Mouse (Mus musculus) gastrocnemius, postnatal 4 days (tissue): ENCODE data around the gene Cideb. TPM values are rescaled to one million over a fixed set of nuclear protein-coding genes. Genes with fewer than 3 reads are reported as not detected.
A peak's percentile ranks its signal among the peaks of the same experiment; 100 is the strongest.

Experiments
- DNase-seq, 2 experiments: peaks; one replicate each; pipeline ENCODE4 v3.0.0; 2021 to 2022; ENCODE audit warnings: low spot score in 2 of 2, mixed read lengths in 2 of 2
- total RNA-seq, 2 experiments: library from RNA; stranded (reverse); gene quantifications; 2 replicates each; pipeline ENCODE4 v1.2.3; 2021

The Cideb gene
- total RNA-seq, 2 experiments from 2014 or later, result 0.36 TPM; not detected in 1

DNA sequence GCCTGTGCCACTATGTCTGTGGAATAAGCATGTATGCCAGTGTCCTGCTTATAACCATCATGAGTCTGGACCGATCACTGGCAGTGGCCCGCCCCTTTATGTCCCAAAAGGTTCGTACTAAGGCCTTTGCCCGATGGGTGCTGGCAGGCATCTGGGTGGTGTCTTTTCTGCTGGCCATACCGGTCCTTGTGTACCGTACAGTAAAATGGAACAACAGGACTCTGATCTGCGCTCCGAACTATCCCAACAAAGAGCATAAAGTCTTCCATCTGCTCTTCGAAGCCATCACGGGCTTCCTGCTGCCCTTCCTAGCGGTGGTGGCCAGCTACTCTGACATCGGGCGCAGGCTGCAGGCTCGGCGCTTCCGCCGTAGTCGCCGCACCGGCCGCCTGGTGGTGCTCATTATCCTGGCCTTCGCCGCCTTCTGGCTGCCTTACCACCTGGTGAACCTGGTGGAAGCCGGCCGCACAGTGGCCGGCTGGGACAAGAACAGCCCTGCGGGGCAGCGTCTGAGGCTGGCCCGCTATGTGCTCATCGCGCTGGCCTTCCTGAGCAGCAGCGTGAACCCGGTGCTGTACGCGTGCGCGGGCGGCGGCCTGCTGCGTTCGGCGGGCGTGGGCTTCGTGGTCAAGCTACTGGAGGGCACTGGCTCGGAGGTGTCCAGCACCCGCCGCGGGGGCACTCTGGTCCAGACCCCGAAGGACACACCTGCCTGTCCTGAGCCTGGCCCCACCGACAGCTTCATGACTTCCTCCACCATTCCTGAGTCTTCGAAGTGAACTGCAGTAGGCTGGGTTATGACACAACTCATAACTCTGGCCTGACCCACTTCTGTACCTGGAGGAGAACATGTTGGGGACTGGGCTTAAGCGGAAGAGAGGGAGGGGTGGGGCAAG lies 9.5 kb upstream of the Cideb start:
- DNase-seq, result peak in 1 of 2 experiments; percentile 53

DNA sequence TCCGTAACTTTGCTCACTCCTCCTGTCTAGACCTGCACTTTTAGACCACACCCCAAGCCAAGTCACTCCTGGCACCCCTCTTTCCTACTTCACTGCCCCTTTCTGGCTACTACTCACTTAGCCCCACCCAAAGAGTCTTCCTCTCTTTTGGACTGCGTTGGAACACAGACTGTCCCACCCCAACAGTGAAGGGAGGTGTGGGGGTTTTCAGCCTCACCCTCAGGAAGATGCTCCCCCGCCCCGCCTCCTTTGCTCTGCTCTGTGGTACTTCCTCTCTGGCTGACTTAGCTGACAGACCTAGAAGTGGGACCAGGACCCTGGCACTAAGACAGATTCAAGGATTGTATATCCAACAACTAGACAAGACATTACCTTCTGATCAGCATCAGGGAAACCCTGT lies 7.4 kb upstream of the Cideb start, which contains the start of gene Ltb4r1:
Gene Ltb4r1 (plus strand): TSS at position 267 of the 400 bp plus-strand sequence.
- DNase-seq, result no peak

DNA sequence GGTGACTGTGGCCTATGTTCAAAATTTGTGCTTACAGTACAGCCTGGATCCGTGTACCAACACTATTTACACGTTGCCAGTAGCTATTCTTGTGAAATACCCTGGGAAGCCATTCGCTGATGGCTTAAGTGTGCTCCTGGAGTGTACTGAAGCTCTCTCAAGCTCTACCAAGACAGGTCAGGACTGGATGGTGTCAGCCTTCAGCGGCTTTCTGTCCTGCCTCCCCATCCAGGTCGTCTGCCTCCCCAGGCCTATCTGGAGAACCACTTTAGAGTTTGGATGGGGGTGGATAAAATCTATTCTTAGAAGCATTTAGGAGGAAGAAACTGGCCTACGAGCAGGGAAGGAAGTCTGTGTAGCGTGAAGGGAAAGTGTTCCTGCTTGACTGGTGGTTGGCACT lies 4.9 kb upstream of the Cideb start:
- no peak for DNase-seq

DNA sequence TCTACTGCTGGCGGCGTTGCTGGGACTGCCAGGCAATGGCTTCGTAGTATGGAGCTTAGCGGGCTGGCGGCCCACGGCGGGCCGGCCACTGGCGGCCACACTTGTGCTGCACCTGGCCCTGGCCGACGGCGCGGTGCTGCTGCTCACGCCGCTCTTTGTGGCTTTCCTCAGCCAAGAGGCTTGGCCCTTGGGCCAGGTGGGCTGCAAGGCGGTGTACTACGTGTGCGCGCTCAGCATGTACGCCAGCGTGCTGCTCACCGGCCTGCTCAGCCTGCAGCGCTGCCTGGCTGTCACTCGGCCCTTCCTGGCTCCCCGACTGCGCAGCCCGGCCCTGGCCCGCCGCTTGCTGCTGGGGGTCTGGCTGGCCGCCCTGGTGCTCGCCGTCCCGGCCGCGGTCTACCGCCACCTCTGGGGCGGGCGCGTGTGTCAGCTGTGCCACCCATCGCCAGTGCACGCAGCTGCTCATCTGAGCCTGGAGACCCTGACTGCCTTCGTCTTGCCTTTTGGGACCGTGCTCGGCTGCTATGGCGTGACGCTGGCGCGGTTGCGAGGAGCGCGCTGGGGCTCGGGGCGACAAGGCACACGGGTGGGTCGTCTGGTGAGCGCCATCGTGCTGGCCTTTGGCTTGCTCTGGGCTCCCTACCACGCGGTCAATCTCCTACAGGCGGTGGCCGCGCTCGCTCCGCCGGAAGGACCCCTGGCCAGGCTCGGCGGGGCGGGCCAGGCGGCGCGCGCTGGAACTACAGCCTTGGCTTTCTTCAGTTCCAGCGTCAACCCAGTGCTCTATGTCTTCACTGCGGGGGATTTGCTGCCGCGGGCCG lies 4.0 kb upstream of the Cideb start:
- peak; percentile 50 to 64 for DNase-seq

DNA sequence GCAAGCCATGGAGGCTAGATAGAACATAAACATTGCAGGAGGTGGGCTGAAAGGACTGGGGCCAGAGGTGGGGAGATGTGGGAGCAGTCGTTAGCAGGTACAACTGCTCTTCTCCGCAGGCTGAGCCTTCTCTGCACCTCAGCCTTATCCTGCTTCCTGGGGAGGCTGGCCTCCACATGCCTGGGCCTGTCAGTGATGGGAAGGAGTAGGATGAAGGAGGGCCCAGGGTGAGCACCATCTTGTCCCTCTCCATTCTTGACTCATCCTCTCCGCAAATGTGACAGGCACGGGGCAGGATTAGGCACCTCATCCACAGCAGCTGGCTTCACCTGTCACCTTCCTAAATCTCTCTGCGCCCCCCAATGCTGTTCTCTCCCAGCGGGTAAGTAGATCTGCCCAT lies 2.9 kb upstream of the Cideb start, which contains the start of gene Ltb4r2:
Gene Ltb4r2 (plus strand): TSS at position 266 of the 400 bp plus-strand sequence.
- DNase-seq, result no peak

DNA sequence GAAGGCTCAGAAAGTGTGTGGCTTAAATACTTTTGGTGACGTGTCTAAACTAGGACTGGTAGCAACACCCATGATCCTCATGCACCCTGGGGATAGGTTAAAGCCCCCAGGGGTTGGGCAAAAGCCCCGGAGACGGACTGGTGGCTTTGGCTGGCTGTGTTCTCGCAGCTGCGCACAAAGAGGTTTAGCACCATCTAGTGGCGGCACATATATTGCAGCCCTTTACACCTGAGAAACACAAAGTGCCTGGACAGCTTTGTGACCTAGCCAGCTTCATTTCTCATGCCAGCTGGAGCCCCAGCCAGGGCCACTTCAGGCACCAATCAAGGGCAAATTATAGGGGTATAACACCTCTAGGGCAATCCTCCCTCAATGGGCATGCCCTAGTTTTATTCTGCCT lies 1.9 kb upstream of the Cideb start:
- peak; percentile 49 to 76 for DNase-seq

DNA sequence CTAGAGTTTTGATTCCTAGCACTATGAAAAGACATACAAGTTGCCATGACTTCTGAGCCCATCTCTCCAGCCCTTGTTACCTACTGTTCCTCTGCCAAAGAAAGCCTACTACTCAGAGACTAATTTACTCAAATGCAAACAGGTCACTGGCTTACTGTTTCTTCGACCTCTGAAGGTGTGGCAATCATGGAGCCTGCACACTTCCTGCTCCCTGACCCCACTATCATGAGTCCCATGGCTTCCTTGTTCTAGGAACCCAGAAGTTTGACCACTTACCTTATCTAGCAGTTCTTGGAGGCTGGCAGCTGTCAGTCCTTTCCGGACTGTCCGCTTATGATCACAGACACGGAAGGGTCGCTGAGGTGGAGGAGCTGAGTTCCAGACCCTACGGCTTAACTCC lies 692 bp downstream of the Cideb start:
- no peak for DNase-seq

DNA sequence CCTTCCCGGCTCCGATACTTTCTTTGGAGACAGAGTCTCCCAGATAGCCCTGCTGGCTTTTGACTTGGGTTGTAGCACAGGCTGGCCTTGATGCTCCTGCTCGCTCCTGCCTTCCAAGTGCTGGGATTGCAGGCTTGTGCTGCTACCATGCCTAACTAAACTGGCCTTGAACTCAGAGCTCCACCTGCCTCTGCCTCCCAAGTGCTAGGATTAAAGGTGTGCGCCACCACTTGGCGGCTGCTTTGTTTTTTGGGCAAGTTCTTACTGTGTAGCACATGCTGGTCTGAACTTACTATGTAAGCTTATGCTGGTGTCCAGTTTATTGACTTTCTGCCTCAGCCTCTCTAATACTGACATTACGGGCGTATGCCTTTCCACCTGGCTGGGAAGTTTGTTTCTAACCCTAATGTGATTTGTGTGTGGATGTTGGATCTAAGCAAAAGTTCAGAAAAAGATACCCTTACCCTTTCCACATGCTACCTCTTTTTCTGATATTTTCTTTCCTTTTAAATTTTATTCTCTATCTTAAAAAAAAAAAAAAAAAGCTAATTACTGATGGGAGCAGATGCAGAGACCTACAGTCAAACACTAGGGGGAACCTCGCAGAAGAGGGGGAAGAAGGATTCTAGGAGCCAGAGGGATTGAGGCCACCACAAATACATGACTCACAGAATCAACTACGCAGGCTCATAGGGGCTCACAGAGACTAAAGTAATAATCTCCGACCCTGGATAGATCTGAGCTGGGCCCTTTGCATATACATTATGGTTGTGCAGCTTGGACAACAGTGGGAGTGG lies 11.0 kb downstream of the Cideb start:
- DNase-seq, result no peak

DNA sequence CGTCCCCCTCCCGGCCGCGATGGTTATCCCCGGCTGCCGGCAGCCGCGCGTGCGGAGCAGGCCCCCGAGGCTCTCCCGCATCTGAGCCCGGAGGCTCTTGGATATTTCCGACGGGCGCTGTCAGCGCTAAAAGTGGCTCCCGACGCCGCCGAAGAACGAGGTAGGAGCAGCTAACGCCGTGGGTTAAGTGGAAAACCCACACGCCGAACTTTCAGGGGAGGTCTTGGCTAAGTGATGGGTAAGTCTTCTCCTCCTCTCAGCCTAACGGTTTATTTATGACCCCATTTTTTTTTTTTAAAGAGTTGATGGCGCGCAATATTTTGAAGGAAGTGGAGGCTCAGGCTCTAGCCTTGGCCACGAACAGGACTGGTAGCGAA lies 12.4 kb downstream of the Cideb start:
- no peak for DNase-seq

DNA sequence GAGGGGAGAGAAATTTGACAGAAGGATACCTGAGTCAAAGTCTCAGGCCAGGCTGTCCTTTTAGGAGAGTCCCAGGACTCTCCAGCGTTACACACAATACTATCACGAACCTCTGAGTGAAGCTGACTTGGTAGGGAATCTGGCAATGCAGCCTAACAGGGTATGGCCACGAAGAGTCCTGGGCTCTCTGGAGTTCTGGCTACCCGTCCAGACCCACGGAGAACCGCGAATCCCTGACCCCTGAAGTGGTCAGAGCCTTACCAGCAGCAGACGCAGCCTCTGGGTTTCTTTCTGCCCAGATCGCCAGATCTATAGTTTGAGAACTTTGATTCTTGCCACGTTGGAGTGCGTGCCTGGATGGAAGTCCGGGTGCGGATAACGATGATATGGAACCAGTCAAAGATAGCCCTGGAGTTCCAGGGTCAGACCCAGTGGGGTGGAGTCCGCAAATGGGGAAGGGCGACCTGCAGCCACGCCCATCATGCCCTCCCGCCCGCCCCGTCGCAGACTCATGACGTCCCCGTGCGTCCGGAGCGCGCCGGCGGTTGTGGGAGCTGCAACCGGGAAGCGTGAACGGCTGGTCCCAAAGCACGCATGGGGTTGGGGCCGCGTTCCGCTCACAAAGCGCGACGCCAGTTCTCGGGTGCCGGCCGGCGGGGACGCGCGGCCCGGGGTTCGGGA lies 12.9 kb downstream of the Cideb start, which contains the start of the genes Dhrs1 and Nop9:
Gene Dhrs1 (minus strand): TSS at position 511 of the 681 bp plus-strand sequence.
Gene Nop9 (plus strand): TSS at position 514 of the 681 bp plus-strand sequence.
- peak; percentile 82 to 88 for DNase-seq

DNA sequence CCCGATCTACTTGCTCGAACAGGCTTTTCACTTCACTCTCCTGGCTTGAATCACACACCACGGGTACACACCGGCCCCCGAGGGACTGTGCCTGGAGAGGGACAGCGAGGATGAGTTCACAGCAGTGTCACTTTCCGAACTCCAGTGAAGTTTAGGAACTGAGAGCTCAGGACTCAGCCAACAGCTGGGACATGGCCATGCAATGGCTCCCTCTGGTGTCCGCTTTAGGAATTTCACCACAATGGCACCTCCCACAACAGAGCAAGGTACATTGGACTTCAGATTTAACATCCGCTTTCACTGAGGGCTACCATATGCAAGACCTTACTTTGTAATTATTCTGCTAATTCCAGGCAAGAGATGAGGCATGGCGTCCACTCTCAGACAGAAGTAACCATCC lies 14.5 kb downstream of the Cideb start:
- DNase-seq, result peak; percentile 83 to 87

DNA sequence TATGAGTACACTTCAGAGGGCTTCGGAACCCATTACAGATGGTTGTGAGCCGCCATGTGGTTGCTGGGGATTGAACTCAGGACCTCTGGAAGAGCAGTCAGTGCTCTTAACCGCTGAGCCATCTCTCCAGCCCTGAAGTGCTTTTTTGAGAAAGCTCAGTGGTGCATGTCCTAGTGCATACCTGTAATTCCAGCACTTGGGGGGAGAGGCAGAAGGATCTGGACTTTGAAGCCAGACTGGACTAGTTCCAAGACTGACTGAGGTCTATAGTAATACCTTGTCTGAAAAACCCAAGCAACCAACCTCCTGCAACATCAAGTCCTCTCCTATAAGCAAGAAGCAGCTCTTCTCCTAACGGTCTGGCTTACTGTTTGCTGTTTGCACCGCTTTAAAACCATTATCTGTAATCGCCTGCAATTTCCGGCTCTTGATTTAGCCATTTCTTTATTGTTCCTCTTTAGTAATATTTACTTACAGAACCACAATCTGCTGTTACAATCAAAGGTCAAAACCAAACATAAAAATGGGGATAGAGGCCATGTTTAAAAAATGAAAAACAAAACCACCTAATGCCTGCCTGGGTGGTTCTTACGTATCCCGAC lies 21.1 kb downstream of the Cideb start:
- no peak for DNase-seq

DNA sequence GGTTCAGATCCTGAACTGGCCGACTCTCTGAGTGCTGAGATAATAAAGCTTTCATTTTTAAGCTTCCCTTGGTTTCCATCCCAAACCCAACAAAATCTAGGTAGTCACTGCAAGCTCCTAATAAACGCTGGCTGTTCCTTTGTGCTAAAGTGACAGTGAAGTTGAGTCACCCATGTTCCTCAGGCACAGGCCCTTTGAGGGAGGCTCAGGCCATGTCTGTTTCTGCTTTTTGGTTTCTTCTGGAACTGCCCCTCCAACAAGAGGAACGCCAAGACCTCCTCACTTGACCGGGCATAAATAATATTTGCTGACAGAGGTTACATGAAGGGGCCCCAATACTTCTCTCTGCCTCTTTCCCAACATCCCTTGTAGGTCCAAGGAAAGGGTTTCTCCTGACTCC lies 22.5 kb downstream of the Cideb start:
- no peak for DNase-seq

DNA sequence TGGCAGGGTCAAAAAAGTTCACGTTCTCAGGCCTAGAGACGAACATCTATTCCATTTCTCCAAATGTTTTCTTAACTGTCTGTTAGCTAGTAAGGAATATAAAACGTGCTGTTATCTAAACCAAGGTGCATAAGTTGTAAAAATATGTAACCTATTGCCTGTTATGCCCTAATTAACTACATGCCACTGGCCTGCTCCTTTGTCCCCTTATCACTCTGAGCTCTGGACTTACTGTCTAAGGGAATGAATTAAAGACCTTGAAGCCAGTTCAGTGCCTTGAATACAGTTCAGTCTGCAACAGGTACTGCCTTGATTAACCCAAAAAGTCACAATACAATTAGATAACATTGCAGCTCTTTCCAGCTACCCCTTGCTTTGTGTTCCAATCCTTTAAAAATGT lies 22.9 kb downstream of the Cideb start:
- DNase-seq, result no peak

DNA sequence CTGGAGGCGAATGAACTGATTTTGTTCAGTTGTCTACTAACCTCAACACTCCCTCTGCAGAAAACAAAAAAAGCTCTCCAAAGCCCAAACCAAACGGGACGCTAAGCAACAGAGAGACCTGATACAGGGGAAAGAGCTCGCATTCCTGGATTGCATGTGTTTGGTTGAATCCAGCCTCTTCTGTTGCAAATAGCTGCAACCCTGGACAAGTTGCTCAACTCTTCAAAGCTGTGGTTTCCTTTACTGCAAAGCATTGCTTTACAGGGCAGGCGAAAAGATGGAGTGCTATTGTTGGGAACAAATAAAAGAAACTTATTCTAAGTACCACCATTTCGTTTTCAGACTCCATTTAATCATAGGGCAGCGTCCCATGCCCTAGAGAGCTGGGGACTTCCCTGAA lies 23.4 kb downstream of the Cideb start:
- no peak for DNase-seq

DNA sequence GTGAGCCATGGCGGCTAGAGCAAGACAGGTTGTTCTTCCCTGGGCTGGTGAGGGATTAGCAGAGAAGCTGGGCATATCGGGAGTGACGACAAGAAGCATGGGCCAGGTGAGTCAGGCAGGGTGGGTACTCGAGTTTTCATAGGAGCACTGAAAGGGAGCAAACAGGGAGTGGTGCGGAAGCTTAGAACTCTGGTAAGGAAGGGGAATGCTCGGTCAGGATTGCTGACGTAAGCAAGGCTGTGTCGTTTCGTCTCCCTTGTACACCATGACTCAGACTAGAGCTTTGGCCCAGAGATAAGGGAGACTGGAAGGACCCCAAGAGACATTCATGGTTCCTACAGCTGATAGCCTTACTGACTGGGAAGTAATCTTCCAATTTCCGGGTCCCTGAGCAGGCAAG lies 24.4 kb downstream of the Cideb start:
- no peak for DNase-seq

DNA sequence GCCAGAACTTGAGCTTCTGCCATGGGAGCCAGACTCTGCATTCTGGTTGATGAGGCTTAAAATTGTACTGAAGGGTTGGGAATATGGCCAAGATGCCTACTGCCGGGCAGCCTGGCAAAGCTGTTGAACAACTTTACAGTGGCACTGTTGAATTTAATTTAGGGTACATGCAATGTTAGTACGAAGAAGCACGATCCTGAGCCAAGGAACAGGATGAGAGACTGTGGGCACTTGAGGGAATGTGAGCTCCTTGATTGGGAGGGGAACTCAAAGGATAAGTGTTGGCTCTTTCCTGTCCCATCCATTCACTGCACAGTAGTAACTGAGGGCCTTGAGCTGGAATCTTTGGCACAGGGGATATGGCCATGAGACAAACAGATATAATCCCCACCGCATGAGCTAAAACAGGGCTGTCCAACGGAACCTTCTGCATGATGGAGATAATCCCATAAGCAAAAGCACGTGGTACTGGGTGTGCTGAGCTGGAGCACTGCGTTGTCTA lies 27.7 kb downstream of the Cideb start:
- DNase-seq, result no peak

DNA sequence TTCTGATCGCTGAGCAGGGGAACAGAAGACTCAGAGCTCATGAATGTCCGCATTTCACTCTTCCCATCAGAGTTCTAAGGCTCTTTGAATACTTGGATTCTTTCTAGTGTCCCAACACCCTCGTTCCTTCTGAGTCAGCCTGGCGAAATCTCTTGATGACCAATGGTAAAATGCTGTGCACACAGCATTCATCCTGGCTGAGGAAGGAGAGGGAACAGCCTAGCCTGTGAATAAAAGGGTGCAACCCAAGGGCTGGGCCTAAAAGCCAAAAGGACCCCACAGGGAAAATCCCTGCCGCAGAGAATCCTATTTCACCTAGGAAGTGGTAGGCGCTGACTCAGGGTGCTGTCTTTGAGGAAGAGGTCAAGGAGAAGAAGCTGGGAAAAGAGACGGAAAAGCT lies 28.1 kb downstream of the Cideb start:
- DNase-seq, result no peak

DNA sequence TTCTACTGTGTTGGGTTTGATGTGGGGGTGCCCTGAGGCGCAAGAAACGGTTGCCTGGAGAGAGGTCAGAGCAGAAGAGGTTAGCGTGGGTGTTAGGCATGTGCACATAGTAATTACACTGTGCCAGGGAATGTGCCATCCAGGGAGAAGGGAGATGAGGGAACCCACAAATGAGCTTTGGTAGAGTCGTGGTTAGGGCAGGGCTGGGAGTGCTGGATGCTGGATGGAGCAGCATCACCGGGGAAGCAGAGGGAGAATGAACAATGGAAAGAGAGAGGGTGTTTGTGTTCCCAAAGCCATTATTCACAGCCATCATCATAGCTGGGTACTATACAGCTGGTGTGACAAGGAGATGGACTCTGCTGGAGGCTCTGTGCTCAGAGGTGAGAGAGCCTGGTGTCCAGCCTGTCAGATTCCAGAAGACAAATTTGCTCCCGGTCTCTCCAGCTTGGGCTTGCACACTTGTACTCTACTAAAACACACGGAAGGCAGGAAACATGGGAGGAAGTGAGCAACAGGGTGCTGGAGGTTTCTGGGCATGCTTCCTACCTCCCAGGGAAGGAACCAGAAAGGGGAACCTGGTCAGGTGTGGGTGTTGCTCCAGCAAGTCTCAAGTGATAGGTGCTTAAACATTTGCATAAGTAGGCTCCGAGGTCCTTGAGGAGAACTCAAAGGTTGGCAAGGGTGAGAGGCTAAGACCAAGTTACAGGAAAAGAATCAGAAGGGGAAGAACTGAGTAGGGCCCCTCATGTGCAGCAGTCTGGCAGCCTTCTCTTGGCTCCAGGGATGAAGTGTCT lies 30.2 kb downstream of the Cideb start:
- DNase-seq, result no peak
